Mouse (Mus musculus): Measurements from ENCODE around the gene Cela2a.

Gene Cela2a

GRCm38 (mm10) chr4:141766668-141767352 lies 59.1 kb downstream of the Cela2a start:
- DNase-seq (ENCODE audit: low read depth, low spot score), result no peak

DNA sequence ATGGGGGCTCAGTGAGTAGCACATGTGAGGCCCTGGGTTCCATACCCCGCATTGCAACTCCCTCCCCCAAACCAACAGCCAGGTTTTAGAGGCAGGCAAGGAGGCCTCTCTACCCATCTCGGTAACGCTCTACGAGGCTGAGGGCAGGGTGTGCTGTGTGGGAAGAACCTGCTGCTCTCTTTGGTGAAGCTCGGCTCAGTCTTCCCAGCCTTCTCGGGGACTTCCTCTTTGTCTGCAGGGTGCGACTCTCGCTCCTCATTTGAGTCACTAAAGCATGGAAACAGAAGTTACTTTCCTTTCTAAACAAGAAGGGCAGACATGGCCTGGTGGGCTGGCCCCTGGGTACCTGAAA lies 59.7 kb downstream of the Cela2a start:
- DNase-seq (ENCODE audit: low read depth, low spot score), result no peak

GRCm38 (mm10) chr4:141765008-141765407 lies 61.0 kb downstream of the Cela2a start:
- no peak for DNase-seq (ENCODE audit: low read depth, low spot score)
